Mouse (Mus musculus) layer of hippocampus, adult 2 months (tissue): ENCODE measurements around the gene Aff4. TPM values are rescaled to one million over a fixed set of nuclear protein-coding genes. Genes with fewer than 3 reads are reported as not detected.
A peak's percentile ranks its signal among the peaks of the same experiment; 100 is the strongest.
"Not testable (repeated sequence)": the region's sequence is repeated elsewhere in the genome, so short reads cannot be mapped to it uniquely, and the experiment has no call there.

Experiments used
- DNase-seq, 2 experiments: peaks; one replicate each; pipeline ENCODE4 v3.0.0; 2022; ENCODE audit warnings: low spot score in 2 of 2
- H3K27ac ChIP-seq: fragments of 200-600 bp; 2 replicates; pipeline ENCODE4 v1.8.1; 2022
- H3K4me3 ChIP-seq: fragments of 200-600 bp; 2 replicates; pipeline ENCODE4 v1.8.1; 2022; ENCODE audit warnings: mild to moderate bottlenecking
- CTCF ChIP-seq: fragments of 200-600 bp; conservative IDR thresholded peaks from 2 replicates; pipeline ENCODE4 v1.8.1; 2022; ENCODE audit warnings: antibody characterized with exemption, mild to moderate bottlenecking, moderate library complexity
- total RNA-seq, 2 experiments: library from RNA; stranded (reverse); gene quantifications; 2 replicates each; pipeline ENCODE4 v1.2.3; 2021

The Aff4 gene
- total RNA-seq, 2 experiments from 2014 or later: 241 to 245 TPM

DNA sequence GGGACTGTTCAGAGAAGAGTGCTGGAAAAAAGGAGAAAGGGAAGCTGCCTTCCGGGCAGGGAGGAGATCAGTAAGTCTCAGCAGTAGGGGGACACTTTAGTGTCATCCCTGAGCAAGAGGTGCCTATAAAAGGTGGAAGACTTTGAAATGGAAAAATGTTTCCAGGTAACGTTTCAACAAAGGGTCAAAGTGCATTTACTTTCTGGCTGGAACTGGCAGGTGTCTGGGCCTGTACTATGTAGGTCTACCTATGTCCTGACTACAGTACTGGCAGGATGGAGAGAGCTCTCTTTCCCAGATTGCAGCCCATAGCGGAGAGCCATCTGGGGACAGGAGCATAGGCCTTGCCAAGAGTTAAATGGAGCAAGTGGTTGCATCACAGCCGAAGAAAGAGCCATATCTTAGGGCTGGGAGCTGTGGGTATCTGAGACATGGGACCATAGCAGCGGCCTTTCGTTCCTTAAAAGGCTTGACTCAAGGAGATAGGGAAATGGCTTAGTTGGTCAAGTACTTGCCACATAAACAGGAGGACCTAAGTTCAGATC lies 75.2 kb downstream of the Aff4 start:
- Histone ChIP-seq H3K4me3 (no peak overlapping the region), H3K27ac (peak overlapping the region; percentile 81)
- DNase-seq: no peak
- no peak for TF ChIP-seq CTCF

- not testable (repeated sequence) for H3K27ac ChIP-seq, H3K4me3 ChIP-seq, DNase-seq
Observed at GRCm38 (mm10) chr11:53426914-53427313, 76.3 kb downstream of the Aff4 start.

- no peak overlapping the region for H3K27ac ChIP-seq
- no peak for TF ChIP-seq CTCF
- H3K4me3 ChIP-seq: no peak overlapping the region
- DNase-seq: no peak
Observed at GRCm38 (mm10) chr11:53427993-53428715, 77.5 kb downstream of the Aff4 start.

DNA sequence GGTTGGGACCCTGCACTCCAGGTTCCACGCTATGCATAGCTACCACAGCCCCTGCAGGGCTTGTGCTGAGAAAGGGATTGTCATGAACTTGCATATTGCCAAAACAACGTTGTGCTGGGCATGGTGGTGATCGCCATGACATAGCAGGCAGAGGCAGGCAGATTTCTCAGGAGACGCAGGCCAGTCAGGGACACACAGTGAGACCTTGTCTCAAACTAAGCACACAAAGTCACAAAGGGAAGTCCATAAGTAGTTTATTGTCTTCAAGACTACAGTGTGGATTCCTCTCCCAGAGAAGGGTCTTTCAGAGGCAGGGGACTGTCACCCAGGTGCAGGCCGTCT lies 78.1 kb downstream of the Aff4 start:
- no peak overlapping the region for H3K27ac ChIP-seq
- DNase-seq: no peak
- no peak for TF ChIP-seq CTCF
- H3K4me3 ChIP-seq: no peak overlapping the region

DNA sequence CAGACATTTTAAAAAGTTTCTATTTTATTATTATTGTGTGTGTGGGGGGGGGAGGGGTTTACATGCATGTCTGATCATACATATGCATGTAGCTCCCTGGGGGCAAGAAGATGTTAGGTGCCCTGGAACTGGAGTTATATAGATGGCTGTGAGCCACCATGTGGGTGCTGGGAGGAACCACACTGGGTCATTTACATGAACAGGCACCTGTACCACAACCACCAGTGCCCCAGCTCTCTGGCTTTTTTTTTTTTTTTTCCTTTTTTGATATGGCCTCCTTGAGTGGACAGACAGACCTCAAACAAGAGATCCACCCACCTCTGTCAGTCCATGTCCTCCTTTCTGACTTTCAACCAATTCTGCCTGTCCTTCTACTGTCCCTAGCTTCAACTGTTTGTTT lies 78.5 kb downstream of the Aff4 start:
- no peak for DNase-seq
- H3K27ac ChIP-seq: 0 out of 2 replicates have a peak overlapping the region, but pooled peaks have one; percentile 94
- peak overlapping the region; percentile 96; the same call in 1 of the 2 replicates for H3K4me3 ChIP-seq
- TF ChIP-seq CTCF: no peak

- TF ChIP-seq CTCF: no peak
- DNase-seq: no peak
- peak overlapping the region; percentile 94 for H3K27ac ChIP-seq
- H3K4me3 ChIP-seq: peak overlapping the region; percentile 96
Observed at GRCm38 (mm10) chr11:53430300-53430669, 79.7 kb downstream of the Aff4 start.

DNA sequence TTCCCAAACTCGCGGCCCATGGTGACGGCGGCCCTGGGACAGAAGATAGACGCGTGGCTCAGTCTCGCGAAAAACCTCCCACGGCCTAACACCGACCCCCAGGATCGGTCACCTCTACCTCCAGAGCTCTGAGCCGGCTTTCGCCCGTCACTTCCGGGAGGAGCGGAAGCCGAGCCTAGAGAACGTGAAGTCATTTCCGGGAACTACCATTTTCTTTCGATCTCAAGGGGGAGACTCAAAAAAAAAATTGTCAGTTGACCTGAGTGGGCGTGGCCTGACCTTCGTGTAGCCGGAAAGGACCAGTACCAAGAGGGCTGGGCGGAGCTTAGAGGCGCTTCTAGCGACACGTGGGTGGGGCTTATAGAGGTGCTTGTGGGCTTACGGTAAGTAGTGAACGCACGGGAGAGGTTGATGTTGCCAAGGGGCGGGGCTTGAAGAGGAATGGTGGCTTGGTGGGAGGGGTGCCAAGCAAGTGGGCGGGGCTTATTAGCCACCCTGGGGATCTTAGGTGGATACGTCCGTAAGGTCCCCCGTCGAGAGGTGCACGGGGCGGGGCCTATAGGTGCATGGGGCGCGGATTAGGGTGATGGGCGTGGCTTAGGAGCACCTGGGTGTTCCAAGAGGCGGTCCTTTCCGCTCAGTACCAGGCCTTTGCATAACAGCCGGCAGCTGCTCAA lies 80.2 kb downstream of the Aff4 start, which contains the start of the genes Uqcrq and Gdf9:
Gene Uqcrq, minus strand, starts transcription at position 162 of the 677 bp plus-strand sequence.
Gene Gdf9, plus strand, starts transcription at position 354 of the 677 bp plus-strand sequence.
- peak within 1 kb of the TSS; percentile 96 for H3K4me3 ChIP-seq
- peak within 1 kb of the TSS; percentile 94 for H3K27ac ChIP-seq
- peak; percentile 96 to 99 for DNase-seq
- TF ChIP-seq CTCF: no peak

GRCm38 (mm10) chr11:53431347-53432056 lies 80.9 kb downstream of the Aff4 start:
- H3K4me3 ChIP-seq: peak overlapping the region; percentile 96
- DNase-seq: no peak
- no peak for TF ChIP-seq CTCF
- H3K27ac ChIP-seq: peak overlapping the region; percentile 94

DNA sequence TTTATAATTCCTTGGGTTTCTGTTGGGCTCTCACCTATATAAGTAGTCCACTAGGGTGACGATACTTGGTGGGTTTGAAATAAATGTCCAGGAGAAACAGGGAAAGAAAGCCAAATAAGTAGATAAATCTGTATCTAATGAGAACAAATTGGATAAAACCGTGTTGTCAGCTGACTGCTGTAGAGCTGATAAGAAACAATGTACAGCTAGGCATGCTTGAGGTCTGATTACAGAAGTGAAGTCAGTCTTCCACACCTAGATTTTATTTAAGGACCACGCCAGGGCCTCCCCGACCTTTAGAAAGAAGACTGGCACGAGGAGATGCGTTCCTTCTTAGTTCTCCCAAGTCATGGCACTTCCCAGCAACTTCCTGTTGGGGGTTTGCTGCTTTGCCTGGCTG lies 82.4 kb downstream of the Aff4 start:
- no peak for TF ChIP-seq CTCF
- Histone ChIP-seq H3K27ac (no peak overlapping the region), H3K4me3 (no peak overlapping the region)
- DNase-seq: no peak

DNA sequence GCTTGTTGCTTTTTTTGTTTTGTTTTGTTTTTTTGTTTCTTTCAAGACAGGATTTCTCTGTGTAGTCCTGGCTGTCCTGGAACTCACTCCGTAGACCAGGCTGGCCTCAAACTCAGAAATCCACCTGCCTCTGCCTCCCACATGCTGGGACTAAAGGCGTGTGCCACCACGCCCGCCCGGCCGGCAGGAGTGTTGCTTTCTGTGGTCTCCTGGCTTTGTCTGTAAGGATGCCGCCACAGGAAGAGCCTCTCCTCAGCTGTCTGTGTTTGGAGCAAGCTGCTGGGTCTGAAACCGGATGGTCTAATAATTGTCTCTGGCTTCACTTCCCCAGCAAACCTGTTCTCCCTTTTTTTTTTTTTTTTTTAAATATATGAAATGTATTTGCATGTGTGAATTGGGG lies 84.9 kb downstream of the Aff4 start:
- TF ChIP-seq CTCF: no peak
- DNase-seq: no peak
- Histone ChIP-seq H3K27ac (no peak overlapping the region), H3K4me3 (no peak overlapping the region)

- no peak overlapping the region for H3K27ac ChIP-seq
- TF ChIP-seq CTCF: no peak
- DNase-seq: no peak
- no peak overlapping the region for H3K4me3 ChIP-seq
Observed at GRCm38 (mm10) chr11:53436338-53436737, 85.7 kb downstream of the Aff4 start.

DNA sequence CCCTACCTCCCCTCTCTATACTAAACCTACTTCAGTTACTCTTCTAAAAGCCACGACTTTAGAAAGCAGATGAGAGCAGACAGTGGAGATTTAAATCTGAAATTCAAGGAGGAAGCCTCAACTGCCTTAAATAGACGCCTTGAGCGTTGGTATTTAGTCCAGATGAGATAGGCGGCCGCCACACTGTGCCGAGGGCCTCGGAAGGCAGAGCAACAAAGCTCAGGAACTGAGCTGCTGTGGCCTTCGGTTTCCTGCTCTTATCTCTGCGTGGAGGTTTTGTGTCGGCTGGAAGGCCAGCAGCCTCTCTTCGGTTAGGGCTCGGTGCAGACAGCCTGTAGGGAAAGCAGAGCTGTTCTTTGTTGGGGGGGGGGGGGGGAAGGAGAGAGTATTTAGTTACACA lies 91.3 kb downstream of the Aff4 start:
- Histone ChIP-seq H3K27ac (no peak overlapping the region), H3K4me3 (no peak overlapping the region)
- no peak for DNase-seq
- TF ChIP-seq CTCF: no peak

- peak; percentile 79 for TF ChIP-seq CTCF
- H3K27ac ChIP-seq: no peak overlapping the region
- no peak overlapping the region for H3K4me3 ChIP-seq
- peak in 1 of 2 experiments; percentile 35 for DNase-seq
Observed at GRCm38 (mm10) chr11:53443861-53444260, 93.2 kb downstream of the Aff4 start.
